Mouse (Mus musculus): ENCODE measurements around the gene Ccdc85c.

The Ccdc85c gene

GRCm38 (mm10) chr12:108213090-108214041 is 61.9 kb downstream of the Ccdc85c start:
- peak; percentile 16 to 23 for DNase-seq

- peak in 1 of 2 experiments; percentile 10 for DNase-seq
Measured at GRCm38 (mm10) chr12:108212476-108212875, 62.7 kb downstream of the Ccdc85c start.

GRCm38 (mm10) chr12:108212071-108212470 is 63.2 kb downstream of the Ccdc85c start:
- DNase-seq: peak; percentile 40 to 50

- peak; percentile 24 to 37 for DNase-seq
Measured at GRCm38 (mm10) chr12:108210623-108211022, 64.6 kb downstream of the Ccdc85c start.

- DNase-seq: peak; percentile 89 to 93
Measured at GRCm38 (mm10) chr12:108208726-108209438, 66.3 kb downstream of the Ccdc85c start.

- DNase-seq: peak; percentile 33 to 37
Measured at GRCm38 (mm10) chr12:108208216-108208615, 67.0 kb downstream of the Ccdc85c start.

GRCm38 (mm10) chr12:108206641-108207040 is 68.6 kb downstream of the Ccdc85c start:
- DNase-seq: peak; percentile 93 to 96

- DNase-seq: no peak
Measured at GRCm38 (mm10) chr12:108204978-108205377, 70.2 kb downstream of the Ccdc85c start.

GRCm38 (mm10) chr12:108203895-108204294 is 71.3 kb downstream of the Ccdc85c start:
- DNase-seq: no peak

- no peak for DNase-seq
Measured at GRCm38 (mm10) chr12:108200094-108200493, 75.1 kb downstream of the Ccdc85c start.

- DNase-seq: no peak
Measured at GRCm38 (mm10) chr12:108198447-108198846, 76.8 kb downstream of the Ccdc85c start.

GRCm38 (mm10) chr12:108195761-108196160 is 79.5 kb downstream of the Ccdc85c start:
- DNase-seq: no peak

- DNase-seq: no peak
Measured at GRCm38 (mm10) chr12:108193878-108194277, 81.3 kb downstream of the Ccdc85c start.

GRCm38 (mm10) chr12:108187541-108188091 is 87.6 kb downstream of the Ccdc85c start:
- peak; percentile 51 to 57 for DNase-seq

GRCm38 (mm10) chr12:108181716-108182115 is 93.5 kb downstream of the Ccdc85c start:
- no peak for DNase-seq

- peak; percentile 99 for DNase-seq
Measured at GRCm38 (mm10) chr12:108179321-108180266, 95.6 kb downstream of the Ccdc85c start, which contains the start of gene Ccnk. Ccnk (plus strand) TSS chr12:108179579.

- DNase-seq: no peak
Measured at GRCm38 (mm10) chr12:108179246-108179320, 96.1 kb downstream of the Ccdc85c start, which contains the start of gene Setd3. Setd3 (minus strand) TSS chr12:108179314.

GRCm38 (mm10) chr12:108178331-108179245 is 96.6 kb downstream of the Ccdc85c start:
- DNase-seq: peak; percentile 73 to 74

GRCm38 (mm10) chr12:108176366-108176765 is 98.9 kb downstream of the Ccdc85c start:
- DNase-seq: no peak

- DNase-seq: no peak
Measured at GRCm38 (mm10) chr12:108174606-108175505, 100.4 kb downstream of the Ccdc85c start.

Measured in cerebellum, postnatal 14 days (tissue).